Mouse (Mus musculus): ENCODE data around the gene Dad1. TPM values are rescaled to one million over a fixed set of nuclear protein-coding genes. Genes with fewer than 3 reads are reported as not detected.
"Not testable (repeated sequence)": the region's sequence is repeated elsewhere in the genome, so short reads cannot be mapped to it uniquely, and the experiment has no call there.

Dad1 gene
- polyA plus RNA-seq, 2 experiments = 133 to 224 TPM

GRCm38 (mm10) chr14:54231176-54231956 is 22.5 kb downstream of the Dad1 start:
- H3K9me3 ChIP-seq (ENCODE audit: control insufficient read depth, low read length) = no peaks in the 10 kb centered on the region
- peaks cover 10 to 39% of the 10 kb centered on the region in 2 experiments for H3K4me1 ChIP-seq (replicated peaks; ENCODE audit: control insufficient read depth in 2 of 2, insufficient read depth in 2 of 2, low read length in 1 of 2)
- TF ChIP-seq EP300 (IDR thresholded peaks at IDR 0.05; ENCODE audit: low read depth) = no peak
- no peak for TF ChIP-seq CTCF (IDR thresholded peaks at IDR 0.05; ENCODE audit: low read depth)
- H3K36me3 ChIP-seq (replicated peaks; ENCODE audit: control insufficient read depth, insufficient read depth, low read depth) = no peaks in the 10 kb centered on the region
- no peak overlapping the region for H3K27ac ChIP-seq
- no peak for DNase-seq (ENCODE audit: low read depth in 3 of 3, low spot score in 3 of 3)
- ATAC-seq (ENCODE audit: insufficient read depth) = no peak
- no peak overlapping the region for H3K4me2 ChIP-seq (ENCODE audit: low read depth)
- H3K4me3 ChIP-seq (ENCODE audit: insufficient read depth in 1 of 2, low read depth in 2 of 2, low read length in 2 of 2) = no peak overlapping the region
- WGBS (ENCODE audit: insufficient replicate concordance) = 38% methylated on average over 19 of the region's 21 CpGs
- no peak overlapping the region for H3K9ac ChIP-seq (replicated peaks)
- no peaks in the 10 kb centered on the region for H3K27me3 ChIP-seq (ENCODE audit: control insufficient read depth, insufficient read depth, low read length)

GRCm38 (mm10) chr14:54230638-54231150 is 23.2 kb downstream of the Dad1 start:
- H3K36me3 ChIP-seq (replicated peaks; ENCODE audit: control insufficient read depth, insufficient read depth, low read depth) = no peaks in the 10 kb centered on the region
- no peaks in the 10 kb centered on the region for H3K9me3 ChIP-seq (ENCODE audit: control insufficient read depth, low read length)
- TF ChIP-seq EP300 (IDR thresholded peaks at IDR 0.05; ENCODE audit: low read depth) (no peak), CTCF (IDR thresholded peaks at IDR 0.05; ENCODE audit: low read depth) (no peak)
- no peaks in the 10 kb centered on the region for H3K27me3 ChIP-seq (ENCODE audit: control insufficient read depth, insufficient read depth, low read length)
- H3K4me2 ChIP-seq (ENCODE audit: low read depth) = no peak overlapping the region
- peaks cover 10 to 39% of the 10 kb centered on the region in 2 experiments for H3K4me1 ChIP-seq (replicated peaks; ENCODE audit: control insufficient read depth in 2 of 2, insufficient read depth in 2 of 2, low read length in 1 of 2)
- ATAC-seq (ENCODE audit: insufficient read depth) (no peak), DNase-seq (ENCODE audit: low read depth in 3 of 3, low spot score in 3 of 3) (no peak)
- no peak overlapping the region for H3K9ac ChIP-seq (replicated peaks)
- H3K27ac ChIP-seq = no peak overlapping the region
- WGBS (ENCODE audit: insufficient replicate concordance) = 61% methylated on average over 14 of the region's 14 CpGs
- no peak overlapping the region for H3K4me3 ChIP-seq (ENCODE audit: insufficient read depth in 1 of 2, low read depth in 2 of 2, low read length in 2 of 2)

DNA sequence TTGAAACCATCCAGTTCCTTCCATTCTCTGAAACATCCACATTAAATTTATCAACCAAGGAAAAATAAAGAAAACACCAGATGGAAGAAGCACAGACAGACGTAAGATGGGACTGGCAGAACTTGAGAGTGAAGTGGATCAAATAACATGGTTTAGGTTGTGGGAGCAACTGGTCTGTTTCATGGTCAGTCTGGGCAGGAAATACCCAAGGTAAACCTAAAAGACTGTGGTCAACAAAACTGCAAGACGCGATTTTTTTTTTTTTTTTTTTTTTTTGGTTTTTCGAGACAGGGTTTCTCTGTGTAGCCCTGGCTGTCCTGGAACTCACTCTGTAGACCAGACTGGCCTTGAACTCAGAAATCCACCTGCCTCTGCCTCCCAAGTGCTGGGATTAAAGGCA is 24.1 kb downstream of the Dad1 start:
- DNase-seq (ENCODE audit: low read depth in 3 of 3, low spot score in 3 of 3); ATAC-seq (ENCODE audit: insufficient read depth); H3K36me3 ChIP-seq (replicated peaks; ENCODE audit: control insufficient read depth, insufficient read depth, low read depth); H3K27ac ChIP-seq; H3K9me3 ChIP-seq (ENCODE audit: control insufficient read depth, low read length); H3K4me3 ChIP-seq (ENCODE audit: insufficient read depth in 1 of 2, low read depth in 2 of 2, low read length in 2 of 2); H3K9ac ChIP-seq (replicated peaks); H3K4me2 ChIP-seq (ENCODE audit: low read depth); H3K27me3 ChIP-seq (ENCODE audit: control insufficient read depth, insufficient read depth, low read length): not testable (repeated sequence)
- peaks cover 10 to 39% of the 10 kb centered on the region in 2 experiments for H3K4me1 ChIP-seq (replicated peaks; ENCODE audit: control insufficient read depth in 2 of 2, insufficient read depth in 2 of 2, low read length in 1 of 2)
- WGBS (ENCODE audit: insufficient replicate concordance) = 59% methylated on average over 4 of the region's 4 CpGs

- TF ChIP-seq EP300 (IDR thresholded peaks at IDR 0.05; ENCODE audit: low read depth) = no peak
- no peak for TF ChIP-seq CTCF (IDR thresholded peaks at IDR 0.05; ENCODE audit: low read depth)
- WGBS (ENCODE audit: insufficient replicate concordance) = 29% methylated on average over 25 of the region's 25 CpGs
- Histone ChIP-seq H3K9ac (replicated peaks) (no peak overlapping the region), H3K27me3 (ENCODE audit: control insufficient read depth, insufficient read depth, low read length) (no peaks in the 10 kb centered on the region), H3K9me3 (ENCODE audit: control insufficient read depth, low read length) (no peaks in the 10 kb centered on the region), H3K4me1 (replicated peaks; ENCODE audit: control insufficient read depth in 2 of 2, insufficient read depth in 2 of 2, low read length in 1 of 2) (peaks cover 10 to 41% of the 10 kb centered on the region in 2 experiments), H3K4me3 (ENCODE audit: insufficient read depth in 1 of 2, low read depth in 2 of 2, low read length in 2 of 2) (no peak overlapping the region), H3K36me3 (replicated peaks; ENCODE audit: control insufficient read depth, insufficient read depth, low read depth) (no peaks in the 10 kb centered on the region), H3K4me2 (ENCODE audit: low read depth) (peak overlapping the region; percentile 82; the same call in 1 of the 2 replicates), H3K27ac (no peak overlapping the region)
- DNase-seq (ENCODE audit: low read depth in 3 of 3, low spot score in 3 of 3) = no peak
- ATAC-seq (ENCODE audit: insufficient read depth) = no peak
Observed at GRCm38 (mm10) chr14:54228933-54229713, 24.8 kb downstream of the Dad1 start.

GRCm38 (mm10) chr14:54228501-54228900 is 25.4 kb downstream of the Dad1 start:
- Histone ChIP-seq H3K4me3 (ENCODE audit: insufficient read depth in 1 of 2, low read depth in 2 of 2, low read length in 2 of 2) (no peak overlapping the region), H3K27me3 (ENCODE audit: control insufficient read depth, insufficient read depth, low read length) (no peaks in the 10 kb centered on the region), H3K4me1 (replicated peaks; ENCODE audit: control insufficient read depth in 2 of 2, insufficient read depth in 2 of 2, low read length in 1 of 2) (peaks cover 10 to 37% of the 10 kb centered on the region in 2 experiments), H3K9me3 (ENCODE audit: control insufficient read depth, low read length) (no peaks in the 10 kb centered on the region), H3K9ac (replicated peaks) (no peak overlapping the region), H3K36me3 (replicated peaks; ENCODE audit: control insufficient read depth, insufficient read depth, low read depth) (no peaks in the 10 kb centered on the region), H3K27ac (no peak overlapping the region), H3K4me2 (ENCODE audit: low read depth) (peak overlapping the region; percentile 82)
- 26% methylated on average over 7 of the region's 7 CpGs for WGBS (ENCODE audit: insufficient replicate concordance)
- ATAC-seq (ENCODE audit: insufficient read depth) (no peak), DNase-seq (ENCODE audit: low read depth in 3 of 3, low spot score in 3 of 3) (no peak)
- TF ChIP-seq CTCF (IDR thresholded peaks at IDR 0.05; ENCODE audit: low read depth) (no peak), EP300 (IDR thresholded peaks at IDR 0.05; ENCODE audit: low read depth) (no peak)

Measured in liver, embryonic 14.5 days (tissue).